Mouse (Mus musculus) liver, adult 2 months (tissue): ENCODE measurements around the gene Hoxc12. TPM values are rescaled to one million over a fixed set of nuclear protein-coding genes. Genes with fewer than 3 reads are reported as not detected.
A peak's percentile ranks its signal among the peaks of the same experiment; 100 is the strongest.

Experiments
- DNase-seq: peaks from one replicate; pipeline ENCODE4 v3.0.0-alpha.2; 2011; ENCODE audit warnings: low read depth, low spot score; ENCODE audit errors: extremely low read depth
- H3K27ac ChIP-seq: fragments of 200-500 bp; replicated peaks from 2 replicates; pipeline ENCODE4 v1.5.1; 2012; ENCODE audit warnings: low read depth, mild to moderate bottlenecking, control low read depth, inconsistent platforms, low read length; ENCODE audit not compliant: insufficient read depth
- H3K27me3 ChIP-seq: fragments of 200-500 bp; 2 replicates; pipeline ENCODE4 v1.6.1; 2012; ENCODE audit warnings: mild to moderate bottlenecking, moderate library complexity, low read length, inconsistent platforms; ENCODE audit not compliant: control insufficient read depth, insufficient read depth
- H3K36me3 ChIP-seq: fragments of 200-500 bp; 2 replicates; pipeline ENCODE4 v1.6.1; 2012; ENCODE audit warnings: low read length, inconsistent platforms; ENCODE audit not compliant: control insufficient read depth, insufficient read depth
- H3K4me1 ChIP-seq: fragments of 200-500 bp; 2 replicates; pipeline ENCODE4 v1.6.1; 2011; ENCODE audit warnings: low read length; ENCODE audit not compliant: control insufficient read depth, insufficient read depth
- H3K4me3 ChIP-seq: fragments of 200-500 bp; 2 replicates; pipeline ENCODE4 v1.5.1; 2011; ENCODE audit warnings: low read depth, mild to moderate bottlenecking, control low read depth, low read length, moderate library complexity; ENCODE audit not compliant: insufficient read depth
- H3K79me2 ChIP-seq: fragments of 200-500 bp; 2 replicates; pipeline ENCODE4 v1.6.1; 2012; ENCODE audit warnings: inconsistent platforms, mild to moderate bottlenecking, low read length, moderate library complexity; ENCODE audit not compliant: control insufficient read depth, insufficient read depth
- H3K9ac ChIP-seq: fragments of 200-500 bp; 2 replicates; pipeline ENCODE4 v1.6.1; 2012; ENCODE audit warnings: low read depth, mild to moderate bottlenecking, control low read depth, inconsistent platforms, low read length
- CTCF ChIP-seq: fragments of 200-500 bp; IDR thresholded peaks from 2 replicates; pipeline ENCODE4 v1.5.1; 2011; ENCODE audit warnings: low read depth, low read length, control low read depth
- POLR2A ChIP-seq: fragments of 200-500 bp; IDR thresholded peaks from 2 replicates; pipeline ENCODE4 v1.6.1; 2011; ENCODE audit warnings: low read length, control low read depth; ENCODE audit not compliant: insufficient read depth; ENCODE audit errors: extremely low read depth
- WGBS: fragments of 180-500 bp; shearing (Covaris S2); methylation state at CpG from one replicate; pipeline ENCODE4 v1.1.7; 2018; 5-methylcytosine and 5-hydroxymethylcytosine counted together
- polyA plus RNA-seq: library from polyadenylated mRNA; depleted of rRNA; stranded (reverse); fragments of >200 nt; gene quantifications from 2 replicates; pipeline ENCODE4 v1.2.3, GENCODE M21; 2012; rRNA removed
- total RNA-seq: library from RNA; depleted of rRNA; stranded (reverse); fragments of >200 nt; gene quantifications from 2 replicates; pipeline ENCODE4 v1.2.3, GENCODE M21; 2014; rRNA removed

Hoxc12 gene
- total and polyA plus RNA-seq, 2 experiments: not detected

DNA sequence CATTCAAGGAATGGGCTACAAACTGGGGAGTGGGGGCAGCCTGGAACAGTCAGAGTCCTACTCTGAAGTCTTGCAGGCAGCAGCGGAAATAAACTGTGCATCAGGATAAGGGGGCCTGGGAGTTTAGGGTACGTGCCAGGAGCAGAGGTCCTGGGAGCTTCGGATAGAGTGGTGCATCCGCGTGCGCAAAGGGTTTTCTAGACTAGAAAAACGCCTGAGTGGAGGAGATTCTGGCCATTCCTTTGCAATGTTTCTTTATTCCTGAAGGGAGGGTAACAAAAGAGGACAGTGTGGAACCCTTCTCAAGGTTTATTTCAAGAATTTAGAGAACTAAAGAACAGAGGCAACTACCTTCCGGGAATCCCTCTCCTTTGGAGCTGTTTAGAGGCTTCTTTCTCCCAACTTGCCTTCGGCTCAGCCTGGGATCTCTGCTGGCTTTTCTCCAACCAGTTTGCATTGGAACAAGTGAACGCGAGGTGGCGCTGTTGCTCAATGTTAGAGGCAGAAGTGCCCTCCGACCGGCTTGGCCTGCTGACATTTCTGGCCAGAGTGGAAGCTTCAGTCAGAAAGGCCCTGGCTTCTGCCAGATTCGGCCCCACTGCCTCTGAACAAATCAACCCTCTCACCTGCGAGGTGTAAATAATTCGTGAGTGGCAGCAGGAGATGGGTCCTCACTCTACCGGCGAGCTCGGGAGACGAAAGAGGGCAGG lies 50.7 kb downstream of the Hoxc12 start:
- no peak for TF ChIP-seq POLR2A
- peak; percentile 93 for TF ChIP-seq CTCF
- DNase-seq: peak; percentile 67
- Histone ChIP-seq H3K4me1 (no peaks in the 10 kb centered on the region), H3K79me2 (no peaks in the 10 kb centered on the region), H3K27me3 (peaks cover 26% of the 10 kb centered on the region), H3K36me3 (no peaks in the 10 kb centered on the region), H3K9ac (no peak overlapping the region), H3K27ac (no peak overlapping the region), H3K4me3 (no peak overlapping the region)
- 6% methylated on average over 21 of the region's 21 CpGs for WGBS

GRCm38 (mm10) chr15:102988078-102988477 lies 51.5 kb downstream of the Hoxc12 start:
- DNase-seq: no peak
- peaks cover 26% of the 10 kb centered on the region for H3K27me3 ChIP-seq
- H3K4me3 ChIP-seq: no peak overlapping the region
- H3K9ac ChIP-seq: no peak overlapping the region
- H3K4me1 ChIP-seq: no peaks in the 10 kb centered on the region
- H3K79me2 ChIP-seq: no peaks in the 10 kb centered on the region
- 50% methylated on average over 5 of the region's 5 CpGs for WGBS
- H3K27ac ChIP-seq: no peak overlapping the region
- TF ChIP-seq POLR2A: no peak
- TF ChIP-seq CTCF: no peak
- no peaks in the 10 kb centered on the region for H3K36me3 ChIP-seq

Other genes starting within 250 kb of the Hoxc12 start
- 19.1 and 20.5 TPM in 2 replicates for gene Calcoco1, start 214.6 kb upstream of the Hoxc12 start, total RNA-seq
- 20.7 and 22.8 TPM in 2 replicates for gene Calcoco1, start 214.6 kb upstream of the Hoxc12 start, polyA plus RNA-seq
- gene Hoxc13, start 15.7 kb upstream of the Hoxc12 start, total RNA-seq: not detected in 2 replicates
- not detected in 2 replicates for gene Hoxc13, start 15.7 kb upstream of the Hoxc12 start, polyA plus RNA-seq
- gene Hoxc11, start 17.7 kb downstream of the Hoxc12 start, total RNA-seq: not detected in 2 replicates
- not detected in 2 replicates for gene Hoxc11, start 17.7 kb downstream of the Hoxc12 start, polyA plus RNA-seq
- not detected in 2 replicates for gene Hoxc10, start 30.0 kb downstream of the Hoxc12 start, total RNA-seq
- not detected in 2 replicates for gene Hoxc10, start 30.0 kb downstream of the Hoxc12 start, polyA plus RNA-seq
- gene Hoxc5, start 30.7 kb downstream of the Hoxc12 start, total RNA-seq: under 0.01 TPM in 1 of 2 replicates, not detected in the other
- gene Hoxc5, start 30.7 kb downstream of the Hoxc12 start, polyA plus RNA-seq: not detected in 2 replicates
- gene Hoxc9, start 39.7 kb downstream of the Hoxc12 start, total RNA-seq: not detected in 2 replicates
- not detected in 2 replicates for gene Hoxc9, start 39.7 kb downstream of the Hoxc12 start, polyA plus RNA-seq
- gene Hoxc8, start 53.9 kb downstream of the Hoxc12 start, total RNA-seq: not detected in 2 replicates
- not detected in 2 replicates for gene Hoxc8, start 53.9 kb downstream of the Hoxc12 start, polyA plus RNA-seq
- not detected in 2 replicates for gene Hoxc6, start 61.5 kb downstream of the Hoxc12 start, total RNA-seq
- gene Hoxc6, start 61.5 kb downstream of the Hoxc12 start, polyA plus RNA-seq: not detected in 2 replicates
- gene Hoxc4, start 82.2 kb downstream of the Hoxc12 start, total RNA-seq: 0.20 TPM in 1 of 2 replicates, not detected in the other
- gene Hoxc4, start 82.2 kb downstream of the Hoxc12 start, polyA plus RNA-seq: not detected in 2 replicates
- gene Smug1, start 230.3 kb downstream of the Hoxc12 start, total RNA-seq: 6.8 and 8.1 TPM in 2 replicates
- gene Smug1, start 230.3 kb downstream of the Hoxc12 start, polyA plus RNA-seq: 9.9 and 11.1 TPM in 2 replicates